Comparison of ENCODE assay signal across 8 mouse cellular contexts in the genomic region with DNA sequence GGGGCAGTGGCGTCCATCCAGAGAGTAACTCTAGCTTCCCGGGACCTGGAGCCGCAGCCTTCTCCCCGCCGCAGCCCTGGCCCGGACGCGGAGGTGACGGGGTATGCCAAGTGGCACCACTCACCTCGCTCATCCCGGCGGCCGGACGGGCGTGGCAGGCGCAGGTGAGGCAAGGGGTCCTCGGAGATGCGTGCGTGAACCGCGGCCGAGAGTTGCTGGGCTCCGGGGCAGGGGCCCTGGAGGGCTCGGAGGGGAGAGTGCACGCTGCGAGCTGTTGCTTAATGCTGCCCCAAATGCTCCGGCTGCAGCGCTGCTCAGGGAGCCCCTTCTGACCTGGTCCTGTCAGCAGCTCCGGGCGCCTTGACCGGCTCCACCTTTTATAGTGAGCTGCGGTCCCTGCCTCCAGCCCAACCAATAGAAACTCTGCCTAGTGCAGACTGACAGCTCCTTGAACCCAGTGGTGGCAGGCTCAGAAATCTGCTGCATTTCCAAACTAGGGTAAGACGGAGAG. TPM values are rescaled to one million over a fixed set of nuclear protein-coding genes. Genes with fewer than 3 reads are reported as not detected.
DNase-seq lines count a peak whose midpoint lies in the region; ATAC-seq and TF ChIP-seq lines count a peak whose summit lies in the region.

A gene (minus strand): TSS at position 382 of the 511 bp plus-strand sequence.

- H3K9ac ChIP-seq in hindbrain, embryonic 16.5 days (ENCODE audit: low read depth, low read length), result peak within 1 kb of the TSS; percentile 66

- peak; percentile 89 for ATAC-seq in hindbrain, embryonic 16.5 days
- ATAC-seq in erythroid progenitor cell, adult 5-6 weeks (replicated peaks; ENCODE audit: low FRiP score, poor library complexity, severe bottlenecking), result no peak; the same call in 1 of the 2 replicates

- peaks cover 18% of the 10 kb centered on the region for H3K4me1 ChIP-seq in hindbrain, embryonic 16.5 days (ENCODE audit: control insufficient read depth, insufficient read depth, low read depth, low read length)

- DNase-seq in adrenal gland, adult 18-20 months (ENCODE audit: low spot score in 2 of 2), result peak; percentile 45 to 51
- peak; percentile 59 to 74 for DNase-seq in cerebellum, postnatal 25 days
- peak; percentile 41 for DNase-seq in gastrocnemius, postnatal 10 days
- peak; percentile 46 to 72 for DNase-seq in left cerebral cortex, adult 2 months (ENCODE audit: extremely low spot score in 1 of 2, low spot score in 2 of 2)
- peak; percentile 68 for DNase-seq in lung, postnatal 25 days (ENCODE audit: low spot score)
- peak; percentile 77 for DNase-seq in right cerebral cortex, adult 18-20 months

- under 1% methylated on average over 33 of the region's 33 CpGs for WGBS in hindbrain, embryonic 16.5 days

- no peaks in the 10 kb centered on the region for H3K9me3 ChIP-seq in hindbrain, embryonic 16.5 days (ENCODE audit: control insufficient read depth, low read length)

- H3K4me2 ChIP-seq in hindbrain, embryonic 16.5 days (ENCODE audit: low read length), result peak within 1 kb of the TSS; percentile 96

- intact Hi-C loops in left cerebral cortex, adult 2 months (cut with DNase I), result loop anchor here (5.0 kb wide), 1 partner anchor 44 kb away; a partner anchor contains a TSS

- no peak for TF ChIP-seq CTCF in left cerebral cortex, adult 2 months (IDR thresholded peaks at IDR 0.05)

- H3K36me3 ChIP-seq in hindbrain, embryonic 16.5 days (ENCODE audit: control insufficient read depth, insufficient read depth, low read length), result no peaks in the 10 kb centered on the region

- H3K4me3 ChIP-seq in hindbrain, embryonic 16.5 days (ENCODE audit: low read length), result peak within 1 kb of the TSS; percentile 63
- H3K4me3 ChIP-seq in left cerebral cortex, adult 2 months, result peak within 1 kb of the TSS; percentile 77

- H3K27ac ChIP-seq in hindbrain, embryonic 16.5 days (ENCODE audit: low read depth, low read length), result no peak within 1 kb of the TSS; the same call in 1 of the 2 replicates
- peak within 1 kb of the TSS; percentile 72 for H3K27ac ChIP-seq in left cerebral cortex, adult 2 months

- H3K27me3 ChIP-seq in hindbrain, embryonic 16.5 days (replicated peaks; ENCODE audit: control insufficient read depth, insufficient read depth, low read length), result peaks cover 6% of the 10 kb centered on the region; the same call in 1 of the 2 replicates

RNA-seq across cellular contexts. Expression of the gene that starts here (rescaled TPM):
- 10 to 100 TPM; 51.7 to 52.5 TPM for total RNA-seq in adrenal gland, adult 18-20 months (2021)
- 10 to 100 TPM; 11.6 to 11.8 TPM for total RNA-seq in gastrocnemius, postnatal 10 days (2021)
- polyA plus RNA-seq in hindbrain, embryonic 16.5 days (2015; fragmentation: Nextera tagmentation; extraction: Ambion mirVana), result 44.7 and 48.7 TPM in 2 replicates
- total RNA-seq in left cerebral cortex, adult 2 months (2021), result 100 to 1,000 TPM in 1 of 2 experiments, 10 to 100 TPM in 1; 76.7 to 113 TPM
- total RNA-seq in erythroid progenitor cell, adult 5-6 weeks (2015; ENCODE audit: low replicate concordance), result 1.7 and 3.6 TPM in 2 replicates
- total RNA-seq in erythroid progenitor cell, adult 5-6 weeks (2017; ENCODE audit: low replicate concordance), result not detected in 2 replicates
